Mouse (Mus musculus): ENCODE measurements around the gene Olfr1424. TPM values are rescaled to one million over a fixed set of nuclear protein-coding genes. Genes with fewer than 3 reads are reported as not detected.
A peak's percentile ranks its signal among the peaks of the same experiment; 100 is the strongest.
"Not testable (repeated sequence)": the region's sequence is repeated elsewhere in the genome, so short reads cannot be mapped to it uniquely, and the experiment has no call there.

Gene Olfr1424
- not detected for total RNA-seq (2021)

- DNase-seq (ENCODE audit: low spot score in 2 of 2); intact Hi-C loops (cut with DNase I): not testable (repeated sequence)
Measured at GRCm38 (mm10) chr19:12062582-12062981, at the start of gene Olfr1424. Gene Olfr1424, minus strand, starts transcription at chr19:12062682.

DNA sequence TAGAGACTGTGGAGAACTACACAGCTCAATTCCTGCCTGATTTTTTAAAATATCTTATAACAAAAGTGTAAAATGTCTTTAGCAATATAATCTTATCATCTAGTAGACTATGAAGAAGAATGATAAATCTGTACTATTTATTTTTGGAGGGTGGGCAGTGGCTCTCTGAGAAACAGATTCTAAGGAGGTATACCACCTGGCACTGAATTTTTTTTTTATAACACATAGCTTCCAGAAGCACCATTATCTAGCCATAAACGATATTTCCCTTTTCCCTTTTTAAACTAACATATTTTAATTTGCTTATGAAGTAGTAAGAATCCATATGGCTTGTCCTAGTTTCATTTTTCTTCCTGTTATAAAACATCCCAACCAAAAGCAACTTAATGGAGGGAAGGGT is 42.1 kb upstream of the Olfr1424 start:
- intact Hi-C loops (cut with DNase I), result no loop called here
- no peak for DNase-seq (ENCODE audit: low spot score in 2 of 2)

GRCm38 (mm10) chr19:12103234-12103633 is 40.8 kb upstream of the Olfr1424 start, which contains the start of gene Olfr1427:
Gene Olfr1427, minus strand, starts transcription at chr19:12103334.
- no peak for DNase-seq (ENCODE audit: low spot score in 2 of 2)
- intact Hi-C loops (cut with DNase I), result no loop called here

DNA sequence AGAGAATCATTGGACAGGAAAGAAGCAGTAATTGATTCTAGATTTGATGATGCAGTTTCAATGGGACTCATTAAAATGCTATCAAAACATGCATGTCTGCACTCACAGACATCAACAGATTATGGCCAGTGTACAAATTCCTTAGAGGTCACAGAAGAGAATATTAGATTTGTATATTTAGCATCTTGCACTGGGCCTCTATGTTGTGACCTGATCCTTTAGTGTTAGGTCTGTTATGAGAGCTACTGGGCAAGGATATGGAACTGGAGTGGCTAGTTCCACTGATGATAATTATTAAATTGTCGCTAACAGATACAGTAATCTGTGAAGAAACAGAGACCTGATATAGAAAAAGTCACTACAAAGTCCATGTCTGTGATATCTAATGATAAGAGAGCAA is 29.4 kb upstream of the Olfr1424 start, which contains the start of gene Olfr1426:
Gene Olfr1426, minus strand, starts transcription at position 101 of the 400 bp plus-strand sequence.
- DNase-seq (ENCODE audit: low spot score in 2 of 2), result no peak
- intact Hi-C loops (cut with DNase I), result no loop called here

- intact Hi-C loops (cut with DNase I); DNase-seq (ENCODE audit: low spot score in 2 of 2): not testable (repeated sequence)
Measured at GRCm38 (mm10) chr19:12077631-12078030, 15.1 kb upstream of the Olfr1424 start, which contains the start of gene Olfr1425. Gene Olfr1425, minus strand, starts transcription at chr19:12077731.

GRCm38 (mm10) chr19:12069546-12069945 is 7.1 kb upstream of the Olfr1424 start:
- DNase-seq (ENCODE audit: low spot score in 2 of 2); intact Hi-C loops (cut with DNase I): not testable (repeated sequence)

DNA sequence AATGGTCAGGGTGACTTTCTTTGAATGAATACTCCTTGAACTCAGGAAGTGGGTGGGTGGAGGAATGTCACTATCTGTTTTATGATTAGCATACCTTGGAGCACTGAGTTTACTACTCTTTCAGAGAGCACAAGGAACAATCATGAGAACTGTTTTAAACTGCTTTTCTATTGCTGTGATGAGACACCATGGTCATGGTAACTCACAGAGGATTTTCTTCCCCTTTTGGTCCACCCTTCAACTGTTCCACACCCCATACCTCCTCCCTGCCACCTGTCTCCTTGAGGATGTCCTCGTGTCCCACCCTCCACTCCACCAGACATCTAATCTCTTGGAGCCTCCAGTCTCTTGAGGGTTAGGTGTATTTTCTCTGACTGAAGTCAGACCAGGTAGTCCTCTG is 5.3 kb upstream of the Olfr1424 start:
- intact Hi-C loops (cut with DNase I); DNase-seq (ENCODE audit: low spot score in 2 of 2): not testable (repeated sequence)

DNA sequence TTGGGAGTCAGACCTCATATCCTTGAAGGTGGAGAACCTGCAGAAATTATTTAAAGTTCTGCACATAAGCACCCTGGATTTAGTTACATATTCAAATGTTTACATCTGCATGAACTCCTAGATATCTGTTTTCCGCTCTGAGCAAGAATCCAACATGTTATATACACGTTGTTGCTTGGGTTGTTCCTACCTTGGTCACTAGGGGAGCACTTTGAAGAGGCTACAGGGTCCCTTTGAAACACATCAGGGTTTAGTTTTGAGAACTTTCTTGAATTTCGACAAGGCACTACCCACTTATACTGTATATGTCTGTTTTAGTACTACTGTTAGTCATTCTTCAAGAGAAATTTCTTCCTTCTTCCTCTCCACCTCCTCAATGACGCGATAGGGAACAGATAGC is 19.3 kb downstream of the Olfr1424 start:
- intact Hi-C loops (cut with DNase I), result no loop called here
- no peak for DNase-seq (ENCODE audit: low spot score in 2 of 2)

- intact Hi-C loops (cut with DNase I), result no loop called here
- DNase-seq (ENCODE audit: low spot score in 2 of 2), result no peak
Measured at GRCm38 (mm10) chr19:12041217-12041616, 21.3 kb downstream of the Olfr1424 start, which contains the start of gene Olfr1423. Gene Olfr1423, minus strand, starts transcription at chr19:12041317.

GRCm38 (mm10) chr19:12037727-12038126 is 24.8 kb downstream of the Olfr1424 start:
- intact Hi-C loops (cut with DNase I), result no loop called here
- no peak for DNase-seq (ENCODE audit: low spot score in 2 of 2)

DNA sequence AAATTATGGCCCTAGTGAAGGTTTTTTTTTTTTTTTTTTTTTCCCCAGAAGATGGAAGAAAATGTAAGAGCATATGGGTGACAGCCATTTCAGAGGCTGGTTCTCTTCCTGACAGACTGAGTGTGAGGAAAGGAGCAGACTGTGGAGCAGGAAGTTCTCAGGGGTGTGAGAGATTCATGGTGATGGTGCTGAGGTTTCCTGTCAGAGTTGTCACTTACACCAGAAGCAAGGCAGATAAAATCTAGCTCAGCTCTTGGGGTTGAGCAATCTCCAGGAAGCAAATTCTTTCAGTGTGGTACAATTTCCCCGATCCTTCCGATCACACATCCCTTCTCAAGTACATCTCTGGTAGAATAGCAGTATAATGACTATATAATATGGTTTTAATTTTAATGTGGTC is 35.9 kb downstream of the Olfr1424 start:
- intact Hi-C loops (cut with DNase I), result no loop called here
- no peak for DNase-seq (ENCODE audit: low spot score in 2 of 2)

GRCm38 (mm10) chr19:12025333-12025732 is 37.1 kb downstream of the Olfr1424 start:
- no peak for DNase-seq (ENCODE audit: low spot score in 2 of 2)
- intact Hi-C loops (cut with DNase I), result no loop called here

GRCm38 (mm10) chr19:12024149-12024548 is 38.3 kb downstream of the Olfr1424 start:
- DNase-seq (ENCODE audit: low spot score in 2 of 2), result no peak
- intact Hi-C loops (cut with DNase I), result no loop called here

- no peak for DNase-seq (ENCODE audit: low spot score in 2 of 2)
- intact Hi-C loops (cut with DNase I), result no loop called here
Measured at GRCm38 (mm10) chr19:12016192-12016591, 46.3 kb downstream of the Olfr1424 start.

DNA sequence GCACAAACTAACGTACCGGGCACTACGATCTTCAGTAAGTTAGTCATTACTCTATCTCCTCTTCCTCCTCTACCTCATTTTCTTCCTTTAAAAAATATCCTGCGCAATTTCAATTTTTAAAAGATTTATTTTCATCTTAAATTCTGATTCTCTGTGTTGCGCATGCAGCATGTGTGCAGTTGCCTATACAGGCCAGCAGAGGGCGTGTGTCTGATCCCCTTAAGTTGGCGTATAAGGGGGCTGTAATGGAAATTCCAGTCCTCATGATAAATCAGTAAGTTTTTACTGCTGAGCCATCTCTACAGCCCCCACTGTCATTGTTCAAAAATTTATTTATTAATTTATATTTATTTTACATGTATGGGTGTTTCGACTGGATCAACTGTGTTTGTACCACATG is 46.8 kb downstream of the Olfr1424 start:
- intact Hi-C loops (cut with DNase I), result no loop called here
- no peak for DNase-seq (ENCODE audit: low spot score in 2 of 2)

GRCm38 (mm10) chr19:12013228-12013627 is 49.3 kb downstream of the Olfr1424 start:
- peak; percentile 46 to 52 for DNase-seq (ENCODE audit: low spot score in 2 of 2)
- intact Hi-C loops (cut with DNase I), result loop anchor here (5.0 kb wide), 1 partner anchor 784 kb away; the partner anchor contains the start of genes Lpxn and Zfp91

GRCm38 (mm10) chr19:12012615-12013014 is 49.9 kb downstream of the Olfr1424 start:
- intact Hi-C loops (cut with DNase I), result loop anchor here (5.0 kb wide), 1 partner anchor 785 kb away; the partner anchor contains the start of genes Lpxn and Zfp91
- DNase-seq (ENCODE audit: low spot score in 2 of 2), result no peak

DNA sequence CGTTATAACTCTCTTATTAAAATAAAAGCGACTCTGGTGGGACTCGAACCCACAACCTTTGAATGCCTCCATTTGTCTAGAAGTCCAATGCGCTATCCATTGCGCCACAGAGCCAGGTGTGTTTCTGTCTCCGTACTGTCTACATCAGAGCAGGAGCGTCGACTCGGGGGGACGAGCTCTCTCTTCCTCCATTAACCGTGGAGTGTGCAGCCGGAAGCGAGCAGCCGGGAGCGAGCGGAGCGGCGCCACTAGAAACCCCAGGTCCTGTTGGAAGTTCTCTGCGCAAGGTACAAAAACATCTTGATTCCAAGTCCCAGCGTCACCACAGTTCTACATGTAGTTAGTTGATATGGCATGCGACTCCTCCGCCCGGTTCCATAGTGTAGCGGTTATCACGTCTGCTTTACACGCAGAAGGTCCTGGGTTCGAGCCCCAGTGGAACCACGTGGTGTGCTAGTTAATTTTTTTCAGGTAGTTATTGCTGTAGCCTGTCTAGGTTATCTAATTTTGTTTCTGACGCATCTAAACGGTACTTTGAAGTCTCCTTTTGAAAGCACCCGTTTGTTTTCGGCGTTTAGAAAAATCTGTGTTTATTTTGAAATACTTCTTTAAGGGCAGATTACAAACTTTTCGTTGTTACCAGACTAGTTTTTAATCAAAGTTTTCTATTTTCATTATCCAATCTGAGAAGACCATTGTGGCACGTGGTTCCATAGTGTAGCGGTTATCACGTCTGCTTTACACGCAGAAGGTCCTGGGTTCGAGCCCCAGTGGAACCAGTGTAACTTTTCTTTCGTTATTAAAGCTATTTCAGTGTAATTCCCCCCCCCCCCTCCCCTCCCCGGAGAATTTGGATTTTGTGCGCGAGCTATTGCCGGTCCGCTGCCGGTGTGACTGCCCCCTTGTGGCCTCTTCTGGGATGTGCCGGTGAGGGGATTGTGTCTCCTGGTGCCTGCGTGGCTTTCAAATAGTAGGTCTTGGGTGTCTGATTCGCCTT is 50.6 kb downstream of the Olfr1424 start:
- peak; percentile 85 to 88 for DNase-seq (ENCODE audit: low spot score in 2 of 2)
- intact Hi-C loops (cut with DNase I), result loop anchor here (5.0 kb wide), 1 partner anchor 785 kb away; the partner anchor contains the start of genes Lpxn and Zfp91

GRCm38 (mm10) chr19:12010916-12011559 is 51.4 kb downstream of the Olfr1424 start:
- intact Hi-C loops (cut with DNase I), result loop anchor here (5.0 kb wide), 1 partner anchor 786 kb away; the partner anchor contains the start of genes Lpxn and Zfp91
- DNase-seq (ENCODE audit: low spot score in 2 of 2), result peak; percentile 69 to 82

GRCm38 (mm10) chr19:12010281-12010771 is 52.2 kb downstream of the Olfr1424 start:
- intact Hi-C loops (cut with DNase I), result loop anchor here (5.0 kb wide), 1 partner anchor 787 kb away; the partner anchor contains the start of genes Lpxn and Zfp91

More at GRCm38 (mm10) chr19:12010281-12010771, 52.2 kb downstream of the Olfr1424 start:
- peak; percentile 34 to 55 for DNase-seq (ENCODE audit: low spot score in 2 of 2)

Measured in left cerebral cortex, postnatal 36 days (tissue).